Mouse (Mus musculus) myocyte (in vitro differentiated cells): Measurements from ENCODE around the gene Ccl6. TPM values are rescaled to one million over a fixed set of nuclear protein-coding genes. Genes with fewer than 3 reads are reported as not detected.
"Not testable (repeated sequence)": the region's sequence is repeated elsewhere in the genome, so short reads cannot be mapped to it uniquely, and the experiment has no call there.

ENCODE experiments used
- H3K27me3 ChIP-seq: one replicate; pipeline ENCODE4 v1.6.1; 2011; ENCODE audit not compliant: control insufficient read depth, insufficient read depth, insufficient read length
- H3K36me3 ChIP-seq: one replicate; pipeline ENCODE4 v1.6.1; 2011; ENCODE audit not compliant: control insufficient read depth, insufficient read depth
- H3K4me2 ChIP-seq: one replicate; pipeline ENCODE4 v1.6.1; 2011; ENCODE audit warnings: low read depth, control low read depth
- H3K4me3 ChIP-seq: one replicate; pipeline ENCODE4 v1.5.1; 2011; ENCODE audit warnings: mild to moderate bottlenecking, control low read depth, moderate library complexity
- H3K79me2 ChIP-seq: one replicate; pipeline ENCODE4 v1.6.1; 2011; ENCODE audit not compliant: control insufficient read depth, insufficient read depth
- H3ac ChIP-seq: one replicate; pipeline ENCODE4 v1.6.1; 2011; ENCODE audit not compliant: control insufficient read depth, insufficient read length
- CEBPB ChIP-seq: IDR thresholded peaks from 2 replicates; pipeline ENCODE4 v1.6.1; 2011; ENCODE audit warnings: mild to moderate bottlenecking, moderate library complexity; ENCODE audit not compliant: poor library complexity, insufficient read depth, severe bottlenecking
- E2F4 ChIP-seq: IDR thresholded peaks from one replicate; pipeline ENCODE4 v1.6.1; 2011; ENCODE audit warnings: mild to moderate bottlenecking, control low read depth, moderate library complexity; ENCODE audit not compliant: insufficient read depth
- MAX ChIP-seq: IDR thresholded peaks from one replicate; pipeline ENCODE4 v1.6.1; 2011; ENCODE audit warnings: low read depth, mild to moderate bottlenecking, control low read depth
- MYOD1 ChIP-seq, 3 experiments: IDR thresholded peaks; one replicate each; pipeline ENCODE4 v1.6.1; 2011; ENCODE audit warnings: control low read depth in 2 of 3, low read depth in 2 of 3, mild to moderate bottlenecking in 2 of 3, moderate library complexity in 1 of 3; ENCODE audit not compliant: insufficient read length in 2 of 3, control insufficient read depth in 1 of 3
- MYOG ChIP-seq, 3 experiments: IDR thresholded peaks; one replicate each; pipeline ENCODE4 v1.6.1; 2011; ENCODE audit warnings: control low read depth in 2 of 3, low read depth in 2 of 3, mild to moderate bottlenecking in 2 of 3; ENCODE audit not compliant: insufficient read length in 2 of 3, control insufficient read depth in 1 of 3, insufficient read depth in 1 of 3
- POLR2A ChIP-seq: IDR thresholded peaks from one replicate; pipeline ENCODE4 v1.6.1; 2011; ENCODE audit warnings: low read depth, mild to moderate bottlenecking, control low read depth, moderate library complexity; ENCODE audit not compliant: insufficient read length
- POLR2AphosphoS2 ChIP-seq: IDR thresholded peaks from one replicate; pipeline ENCODE4 v1.6.1; 2011; ENCODE audit warnings: low read depth, control low read depth; ENCODE audit not compliant: insufficient read length
- REST ChIP-seq: IDR thresholded peaks from one replicate; pipeline ENCODE4 v1.6.1; 2011; ENCODE audit warnings: mild to moderate bottlenecking, control low read depth, moderate library complexity; ENCODE audit not compliant: insufficient read depth, insufficient read length
- SRF ChIP-seq: IDR thresholded peaks from one replicate; pipeline ENCODE4 v1.6.1; 2011; ENCODE audit warnings: low read depth; ENCODE audit not compliant: control insufficient read depth, insufficient read length
- TCF12 ChIP-seq: IDR thresholded peaks from one replicate; pipeline ENCODE4 v1.6.1; 2011; ENCODE audit warnings: mild to moderate bottlenecking, control low read depth; ENCODE audit not compliant: poor library complexity, insufficient read depth, severe bottlenecking
- TCF3 ChIP-seq: IDR thresholded peaks from one replicate; pipeline ENCODE4 v1.6.1; 2011; ENCODE audit warnings: low read depth, control low read depth; ENCODE audit not compliant: insufficient read length
- USF1 ChIP-seq: IDR thresholded peaks from one replicate; pipeline ENCODE4 v1.6.1; 2011; ENCODE audit warnings: low read depth, mild to moderate bottlenecking, control low read depth, moderate library complexity
- polyA plus RNA-seq: library from polyadenylated mRNA; unstranded; fragments of >200 nt; fragmentation: generic; extraction: Trizol; gene quantifications from one replicate; pipeline ENCODE4 v1.2.1, GENCODE M21; 2012; ENCODE audit warnings: missing spikeins

The Ccl6 gene
- polyA plus RNA-seq, 1 experiment = 0.04 TPM

DNA sequence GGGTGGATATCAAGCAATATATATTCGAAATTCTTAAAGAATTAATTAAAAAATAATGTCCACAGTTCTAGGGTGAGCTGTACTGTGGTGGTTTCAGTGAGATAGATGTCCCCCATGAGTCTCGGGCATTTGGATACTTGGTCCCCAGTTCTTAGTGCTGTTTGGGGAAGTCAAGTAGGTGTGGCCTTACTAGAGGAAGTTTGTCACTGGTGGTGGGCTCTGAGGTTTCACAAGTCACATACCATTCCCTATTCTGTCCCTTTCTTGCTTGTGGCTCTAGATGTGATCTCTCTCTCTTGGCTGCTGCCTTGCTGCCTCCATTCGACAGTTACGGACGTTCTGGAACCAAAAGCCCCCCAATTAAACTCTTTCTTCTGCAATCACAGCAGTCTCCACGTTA, 32.5 kb downstream of the Ccl6 start:
- TF ChIP-seq REST (no peak), CEBPB (no peak)
- H3ac ChIP-seq = no peak overlapping the region
- H3K36me3 ChIP-seq = no peaks in the 10 kb centered on the region
- H3K4me3 ChIP-seq = no peak overlapping the region
- no peaks in the 10 kb centered on the region for H3K27me3 ChIP-seq
- H3K79me2 ChIP-seq = no peaks in the 10 kb centered on the region
- H3K4me2 ChIP-seq = no peak overlapping the region

- Histone ChIP-seq H3ac (no peak overlapping the region), H3K36me3 (no peaks in the 10 kb centered on the region), H3K4me2 (no peak overlapping the region), H3K27me3 (no peaks in the 10 kb centered on the region), H3K4me3 (no peak overlapping the region), H3K79me2 (no peaks in the 10 kb centered on the region)
- TF ChIP-seq E2F4 (no peak), MAX (no peak), POLR2AphosphoS2 (no peak), TCF3 (no peak), MYOG (IDR thresholded peaks at IDR 0.05; ENCODE audit: control insufficient read depth in 1 of 3, insufficient read depth in 1 of 3, insufficient read length in 2 of 3, low read depth in 2 of 3) (no peak), SRF (no peak), REST (no peak), POLR2A (no peak), MYOD1 (IDR thresholded peaks at IDR 0.05; ENCODE audit: control insufficient read depth in 1 of 3, insufficient read length in 2 of 3, low read depth in 2 of 3) (no peak), TCF12 (no peak), CEBPB (no peak), USF1 (no peak)
These were observed 35.8 kb downstream of the Ccl6 start for GRCm38 (mm10) chr11:83557074-83557473.

GRCm38 (mm10) chr11:83556085-83556781, 36.7 kb downstream of the Ccl6 start:
- Histone ChIP-seq H3K79me2 (no peaks in the 10 kb centered on the region), H3K36me3 (no peaks in the 10 kb centered on the region), H3K4me3 (no peak overlapping the region), H3K4me2 (no peak overlapping the region), H3ac (no peak overlapping the region), H3K27me3 (no peaks in the 10 kb centered on the region)
- no peak for TF ChIP-seq POLR2A
- no peak for TF ChIP-seq SRF
- TF ChIP-seq USF1 = peak; percentile 81
- TF ChIP-seq CEBPB = no peak
- TF ChIP-seq TCF3 = no peak
- peak; percentile 62 for TF ChIP-seq MAX

DNA sequence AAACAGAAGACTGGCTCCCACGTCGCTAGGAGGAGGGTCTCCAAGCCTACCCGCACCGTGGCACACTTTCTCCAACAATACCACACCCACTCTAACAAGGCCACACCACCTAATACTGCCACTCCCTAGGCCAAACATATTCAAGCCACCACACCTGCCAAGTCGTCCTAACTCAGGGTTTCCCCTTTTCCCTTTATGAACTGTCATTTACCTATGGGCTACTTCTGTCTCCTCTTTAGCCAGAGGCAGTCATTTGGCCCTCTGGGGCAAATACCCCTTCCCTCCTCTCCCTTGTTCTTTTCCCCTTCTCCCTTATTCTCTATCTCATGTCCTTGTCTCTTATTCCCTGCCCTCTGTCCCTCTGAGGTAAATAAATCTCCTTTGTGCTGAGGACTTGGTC, 41.2 kb downstream of the Ccl6 start:
- no peak overlapping the region for H3K4me3 ChIP-seq
- H3K36me3 ChIP-seq = no peaks in the 10 kb centered on the region
- H3ac ChIP-seq = no peak overlapping the region
- no peaks in the 10 kb centered on the region for H3K79me2 ChIP-seq
- no peaks in the 10 kb centered on the region for H3K27me3 ChIP-seq
- no peak for TF ChIP-seq MAX
- no peak for TF ChIP-seq MYOG (IDR thresholded peaks at IDR 0.05; ENCODE audit: control insufficient read depth in 1 of 3, insufficient read depth in 1 of 3, insufficient read length in 2 of 3, low read depth in 2 of 3)
- no peak for TF ChIP-seq TCF3
- no peak for TF ChIP-seq POLR2A
- TF ChIP-seq E2F4 = no peak
- TF ChIP-seq CEBPB = no peak
- TF ChIP-seq USF1 = no peak
- no peak for TF ChIP-seq SRF
- no peak overlapping the region for H3K4me2 ChIP-seq

GRCm38 (mm10) chr11:83551037-83551436, 41.9 kb downstream of the Ccl6 start:
- not testable (repeated sequence) for H3K4me2 ChIP-seq, H3ac ChIP-seq

DNA sequence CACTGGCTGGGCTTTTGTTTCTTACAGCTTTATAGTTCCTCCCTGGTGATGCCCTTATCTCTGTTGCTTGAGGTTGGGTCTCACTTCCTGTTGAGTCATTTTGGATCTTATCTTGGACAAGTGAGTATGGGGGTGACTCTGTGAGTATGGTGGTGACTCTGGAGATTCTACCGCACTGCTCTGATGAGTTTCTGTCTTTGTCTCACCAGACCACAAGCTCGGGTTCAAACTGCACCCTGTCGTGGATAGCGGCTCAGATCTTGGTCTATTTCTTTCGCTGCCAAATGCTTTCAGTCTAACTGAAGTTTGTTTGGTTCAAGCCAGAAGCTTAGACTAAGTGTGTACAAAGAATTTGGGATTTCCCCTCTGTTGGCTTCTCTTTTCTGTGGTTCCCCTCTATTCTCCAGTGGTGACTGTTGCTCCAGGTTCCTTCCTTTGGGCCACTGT, 42.7 kb downstream of the Ccl6 start:
- no peaks in the 10 kb centered on the region for H3K79me2 ChIP-seq
- no peak overlapping the region for H3K4me2 ChIP-seq
- no peaks in the 10 kb centered on the region for H3K27me3 ChIP-seq
- no peak overlapping the region for H3K4me3 ChIP-seq
- TF ChIP-seq MYOG (IDR thresholded peaks at IDR 0.05; ENCODE audit: control insufficient read depth in 1 of 3, insufficient read depth in 1 of 3, insufficient read length in 2 of 3, low read depth in 2 of 3) (no peak), USF1 (no peak), MYOD1 (IDR thresholded peaks at IDR 0.05; ENCODE audit: control insufficient read depth in 1 of 3, insufficient read length in 2 of 3, low read depth in 2 of 3) (no peak), TCF12 (no peak), POLR2AphosphoS2 (no peak), REST (no peak), SRF (no peak), TCF3 (no peak), MAX (no peak), E2F4 (no peak), POLR2A (no peak), CEBPB (no peak)
- H3ac ChIP-seq = no peak overlapping the region
- no peaks in the 10 kb centered on the region for H3K36me3 ChIP-seq

More at GRCm38 (mm10) chr11:83551037-83551436, 41.9 kb downstream of the Ccl6 start:
- not testable (repeated sequence) for H3K4me3 ChIP-seq, H3K27me3 ChIP-seq, H3K36me3 ChIP-seq, H3K79me2 ChIP-seq
